Mouse (Mus musculus) testis, postnatal 14 days (tissue): Measurements from ENCODE around the gene Slc47a1.

Source experiments
- DNase-seq: peaks from one replicate; pipeline ENCODE4 v3.0.0; 2021; ENCODE audit warnings: low spot score

Gene Slc47a1

GRCm38 (mm10) chr11:61368668-61369067, 9.5 kb downstream of the Slc47a1 start:
- DNase-seq: no peak

DNA sequence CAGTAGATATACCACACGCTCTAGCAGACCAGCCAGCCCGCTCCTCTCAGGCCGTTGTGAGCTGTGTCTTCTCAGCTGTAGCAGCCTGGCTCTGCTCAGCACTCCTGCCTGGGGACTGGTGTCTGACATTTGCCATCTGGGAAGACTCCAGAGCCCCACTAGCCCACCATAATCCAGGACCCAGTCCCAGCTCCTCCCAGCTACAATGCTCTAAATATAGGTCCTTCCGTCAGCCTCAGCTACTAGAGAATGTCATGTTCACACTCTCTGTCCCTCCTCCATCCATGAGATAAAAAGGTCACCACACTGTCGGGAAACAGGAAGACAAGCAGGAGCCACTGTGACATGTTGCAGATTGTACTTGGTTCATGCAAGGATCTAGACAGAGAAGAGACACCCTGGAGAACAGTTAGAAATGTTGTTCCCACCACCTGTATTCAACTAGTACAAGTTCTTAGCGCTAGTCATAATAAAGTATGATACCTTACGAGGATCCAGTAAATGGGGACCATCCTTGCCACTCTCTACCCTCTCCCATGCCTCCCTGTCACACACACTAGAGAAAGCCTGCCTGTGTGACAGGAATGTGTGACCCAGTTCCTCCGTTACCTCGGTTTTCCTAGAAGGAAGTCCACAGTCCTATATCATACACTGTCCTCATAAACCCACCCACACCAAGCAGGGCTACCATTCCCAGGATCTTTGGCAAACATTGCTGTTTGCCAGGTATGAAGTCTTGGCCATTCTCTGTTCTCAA, 11.4 kb downstream of the Slc47a1 start:
- DNase-seq: no peak

- no peak for DNase-seq
These were observed 12.2 kb downstream of the Slc47a1 start for GRCm38 (mm10) chr11:61365938-61366337.

DNA sequence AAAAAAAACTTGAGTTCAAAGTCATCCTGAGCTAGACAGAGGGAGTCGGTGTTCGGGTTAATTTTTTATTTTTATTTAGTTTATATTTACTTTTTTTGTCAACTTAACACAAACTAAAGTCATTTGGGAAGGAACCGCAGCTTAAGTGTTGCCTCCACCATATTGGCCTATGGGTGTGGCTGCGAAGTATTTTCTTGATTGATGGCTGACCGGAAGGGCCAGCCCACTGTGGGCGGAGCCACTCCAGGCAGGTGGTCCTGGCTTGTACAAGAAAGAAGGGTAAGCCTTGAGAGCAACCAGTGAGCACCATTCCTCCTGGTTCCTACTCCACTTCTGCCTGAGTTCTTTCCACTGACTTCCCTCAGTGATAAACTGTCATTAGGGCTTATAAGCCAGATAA, 14.0 kb downstream of the Slc47a1 start:
- DNase-seq: no peak

DNA sequence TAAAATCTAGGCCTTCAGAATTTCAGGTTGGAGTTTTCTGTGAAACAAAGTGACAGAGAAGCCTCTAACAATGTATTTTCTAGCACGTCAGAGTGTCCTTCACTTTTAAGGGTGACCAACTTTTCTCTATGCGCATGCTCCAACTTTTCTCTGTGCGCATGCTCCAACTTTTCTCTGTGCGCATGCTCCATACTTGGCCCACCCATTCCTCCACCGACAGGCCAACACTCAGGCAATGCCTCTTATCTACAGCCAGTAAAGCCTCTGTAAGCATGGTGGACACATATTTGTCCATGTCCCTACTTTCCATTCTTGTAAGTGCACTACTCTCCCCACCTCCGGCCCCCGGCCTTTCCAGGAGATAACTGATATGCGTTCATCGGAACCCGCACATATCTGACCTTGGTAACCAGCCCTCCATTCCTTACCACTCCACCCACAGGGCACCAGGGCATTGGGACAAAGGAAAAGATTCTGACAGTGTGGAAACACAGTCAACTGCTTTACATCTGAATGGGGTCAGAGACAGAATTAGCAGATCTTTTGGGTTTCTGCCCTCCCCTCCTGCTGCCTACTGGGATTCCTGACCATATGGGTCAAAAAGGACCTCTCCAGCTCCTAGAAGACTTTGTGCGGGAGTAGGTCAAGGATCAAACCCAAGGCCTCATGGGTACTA, 16.5 kb downstream of the Slc47a1 start:
- peak; percentile 65 for DNase-seq

GRCm38 (mm10) chr11:61356600-61356999, 21.5 kb downstream of the Slc47a1 start:
- no peak for DNase-seq

DNA sequence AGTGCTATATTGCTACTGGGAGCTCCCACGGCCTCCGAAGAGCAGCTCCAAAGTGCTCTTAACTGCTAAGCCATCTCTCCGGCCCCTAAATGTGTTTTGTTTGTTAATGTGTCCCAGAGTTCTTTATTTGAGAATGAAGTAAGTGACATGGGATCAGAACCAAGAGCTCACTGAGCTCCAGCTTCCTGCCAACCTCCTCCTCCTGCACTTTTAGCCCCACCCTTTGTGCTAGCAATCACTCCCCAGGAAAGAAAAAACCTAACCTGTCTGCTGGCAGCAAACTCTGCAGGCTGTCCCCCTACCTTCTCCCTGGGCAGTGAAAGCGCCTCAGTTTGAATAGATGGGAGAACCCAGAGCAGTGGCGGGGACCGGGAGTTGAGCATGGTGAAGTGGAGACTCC, 22.0 kb downstream of the Slc47a1 start:
- no peak for DNase-seq

DNA sequence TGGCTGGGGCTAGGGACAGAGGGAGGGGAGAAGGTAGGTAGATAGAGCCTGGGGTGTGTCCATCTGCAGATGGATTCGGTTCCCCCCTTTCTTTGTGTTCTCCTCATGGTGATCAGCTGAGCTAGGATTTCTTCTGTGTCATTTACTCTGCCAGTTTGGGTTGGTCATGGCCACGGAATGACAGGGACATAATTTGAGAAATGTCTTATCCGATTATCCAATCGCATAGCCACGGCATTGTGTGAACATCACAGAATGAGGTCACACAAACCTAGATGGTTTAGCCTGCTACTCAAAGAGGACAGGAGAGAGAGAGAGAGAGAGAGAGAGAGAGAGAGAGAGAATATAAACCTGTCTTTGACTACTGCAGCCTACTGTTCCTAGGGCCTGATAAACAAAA, 22.8 kb downstream of the Slc47a1 start:
- DNase-seq: no peak

DNA sequence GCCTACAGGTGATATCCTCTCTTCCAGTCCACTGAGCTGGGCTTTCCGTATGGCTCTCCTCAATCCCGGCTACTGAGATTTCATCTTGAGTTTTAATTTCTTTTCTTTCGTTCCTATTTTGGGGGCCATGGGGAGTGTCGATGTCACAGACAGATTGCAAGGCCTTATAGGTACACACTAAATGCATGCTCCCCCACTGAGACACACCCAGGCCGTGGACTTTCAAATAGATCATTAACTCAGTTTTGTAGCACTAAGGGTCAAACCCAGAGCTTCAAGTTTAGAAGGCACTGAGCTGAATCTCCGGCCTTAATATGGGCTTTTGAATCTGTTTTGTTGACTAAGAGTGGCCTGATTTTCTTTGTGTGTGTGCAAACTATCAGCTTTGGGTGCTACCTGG, 23.8 kb downstream of the Slc47a1 start:
- DNase-seq: no peak

DNA sequence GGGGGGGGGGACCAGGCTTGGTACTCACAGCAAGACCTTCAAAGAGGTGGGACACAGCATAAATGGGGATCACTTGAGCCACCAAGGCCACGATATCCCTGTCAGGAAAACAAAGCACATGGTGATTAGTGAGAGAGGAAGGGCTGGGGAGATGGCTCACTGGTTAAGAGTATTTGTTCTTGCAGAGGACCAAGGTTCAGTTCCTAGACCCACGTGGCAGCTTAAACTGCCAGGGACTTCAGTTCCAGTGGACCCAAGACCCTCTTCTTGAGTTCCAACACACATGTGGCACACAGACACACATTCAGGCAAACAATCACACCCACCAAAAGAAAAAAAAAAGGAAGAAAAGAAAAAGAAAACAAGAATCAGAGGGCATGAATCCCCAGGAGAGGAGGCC, 25.1 kb downstream of the Slc47a1 start:
- no peak for DNase-seq

GRCm38 (mm10) chr11:61352138-61352651, 25.9 kb downstream of the Slc47a1 start:
- no peak for DNase-seq

DNA sequence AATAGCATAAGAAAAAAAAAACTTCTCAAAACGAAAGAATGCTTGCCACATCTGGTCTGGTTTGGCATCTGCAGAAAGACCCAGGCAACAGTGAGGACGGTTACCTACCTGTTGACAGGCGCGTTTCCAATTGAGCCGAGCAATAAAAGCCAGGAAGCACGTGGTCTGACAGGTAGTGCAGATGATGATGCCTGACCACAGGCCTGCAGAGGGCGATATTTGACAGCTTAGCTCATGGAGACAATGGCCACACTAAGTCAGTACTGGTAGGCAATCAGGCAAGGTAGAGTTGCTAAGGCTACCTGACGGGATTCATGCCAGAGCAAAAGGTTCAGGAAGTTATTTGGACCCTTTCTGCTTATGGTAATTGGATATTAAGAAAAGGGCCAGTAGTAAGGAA, 28.8 kb downstream of the Slc47a1 start:
- DNase-seq: peak; percentile 42

DNA sequence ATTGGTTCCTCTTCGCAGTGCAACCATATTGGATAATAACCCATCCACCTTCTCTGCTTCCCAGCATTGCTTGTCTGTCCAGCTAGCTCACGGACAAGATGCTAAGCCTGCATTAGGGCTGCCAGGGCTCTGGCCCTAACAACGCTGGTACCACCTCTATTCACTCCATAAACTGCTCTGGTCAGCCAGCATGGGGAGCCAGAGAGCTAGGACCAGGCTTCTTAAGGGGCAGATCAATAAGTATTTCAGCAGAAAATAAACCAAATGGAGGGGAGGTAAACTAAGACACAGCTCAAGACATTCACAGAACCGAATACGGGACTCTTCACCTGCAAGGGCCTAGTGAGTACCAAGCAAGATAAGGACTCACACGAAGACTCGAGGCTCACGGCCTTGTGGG, 32.0 kb downstream of the Slc47a1 start:
- no peak for DNase-seq

DNA sequence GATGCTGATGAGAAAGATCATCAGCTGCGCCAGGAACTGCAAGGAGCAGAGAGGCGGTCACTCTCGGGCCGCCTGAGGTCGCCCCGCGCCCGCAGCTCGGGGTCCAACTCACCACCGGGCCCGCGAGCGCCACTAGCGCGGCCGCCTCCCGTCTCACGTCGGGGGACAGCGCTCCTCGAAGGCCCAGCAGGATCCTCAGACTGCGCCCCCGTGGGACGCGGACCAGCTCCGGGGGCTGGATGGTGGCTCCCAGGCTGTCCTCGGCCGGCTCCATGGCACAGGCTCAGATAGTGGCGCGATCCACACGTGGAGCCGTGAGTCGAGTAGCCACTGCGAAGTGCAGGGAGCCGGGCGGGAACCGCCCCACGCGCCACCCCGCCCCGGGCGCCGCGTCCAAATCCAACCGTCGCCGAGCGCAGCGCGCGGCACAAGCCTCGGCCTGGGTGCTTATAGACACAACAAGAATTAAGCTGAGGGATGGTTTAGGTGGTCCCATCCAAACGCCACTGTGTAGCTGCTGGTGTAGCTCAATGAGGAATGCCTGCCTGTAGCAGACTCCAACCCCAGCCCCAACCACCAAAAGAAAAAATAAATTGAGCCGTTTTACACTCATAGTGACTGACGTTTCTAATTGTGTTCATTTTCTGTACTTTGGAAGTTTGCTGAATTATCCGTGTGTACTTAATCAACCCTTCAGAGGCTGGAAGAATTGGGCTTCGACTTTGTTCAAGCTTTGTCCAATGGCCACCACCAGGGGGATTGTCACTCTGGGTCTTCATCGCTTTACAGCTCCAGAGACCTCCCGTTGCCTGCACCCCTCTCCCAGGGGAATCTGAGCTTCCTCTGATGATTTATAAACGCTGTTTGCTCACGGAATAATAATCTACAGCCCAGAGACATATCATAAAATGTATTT, 35.4 kb downstream of the Slc47a1 start, which contains the start of gene Slc47a2:
Slc47a2 (minus strand) TSS at position 356 of the 916 bp plus-strand sequence.
- peak; percentile 48 for DNase-seq

DNA sequence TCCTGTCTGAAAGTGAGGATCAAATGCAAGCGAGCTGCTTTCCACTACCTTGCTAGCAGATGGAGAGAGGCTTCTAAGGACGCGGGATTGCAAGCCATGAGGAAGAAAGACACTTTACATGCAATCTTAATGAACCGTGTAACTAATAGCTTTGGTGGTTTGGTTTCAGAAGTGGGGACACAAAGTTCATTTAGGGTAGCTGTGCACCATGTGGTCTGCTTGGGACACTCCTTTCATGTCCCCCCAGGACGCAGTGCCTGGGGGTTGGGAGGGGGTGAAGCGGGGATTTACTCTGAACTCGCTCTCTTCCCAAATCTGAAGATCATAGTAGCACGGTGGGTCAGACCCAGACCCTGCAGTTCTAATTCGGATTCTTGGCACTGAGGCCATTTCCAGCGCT, 36.2 kb downstream of the Slc47a1 start:
- no peak for DNase-seq

DNA sequence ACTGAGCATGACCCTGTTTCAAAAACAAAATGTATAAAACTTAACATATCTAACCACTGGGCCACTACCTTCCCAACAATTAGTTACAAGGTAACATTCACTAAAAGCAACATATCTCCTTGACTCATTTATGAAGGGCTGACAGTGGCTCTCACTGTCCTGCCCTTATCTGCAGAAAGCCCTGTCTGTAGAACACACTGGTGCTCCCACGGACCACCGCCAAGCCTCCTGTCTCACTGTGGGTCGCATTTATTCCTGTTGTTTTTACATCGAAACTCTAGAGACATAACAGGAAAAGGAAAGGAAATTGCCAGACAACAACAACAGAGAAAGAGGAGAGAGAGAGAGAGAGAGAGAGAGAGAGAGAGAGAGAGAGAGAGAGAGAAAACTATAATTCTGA, 36.9 kb downstream of the Slc47a1 start:
- DNase-seq: peak; percentile 66

- DNase-seq: no peak
These were observed 37.8 kb downstream of the Slc47a1 start for GRCm38 (mm10) chr11:61340374-61340773.

DNA sequence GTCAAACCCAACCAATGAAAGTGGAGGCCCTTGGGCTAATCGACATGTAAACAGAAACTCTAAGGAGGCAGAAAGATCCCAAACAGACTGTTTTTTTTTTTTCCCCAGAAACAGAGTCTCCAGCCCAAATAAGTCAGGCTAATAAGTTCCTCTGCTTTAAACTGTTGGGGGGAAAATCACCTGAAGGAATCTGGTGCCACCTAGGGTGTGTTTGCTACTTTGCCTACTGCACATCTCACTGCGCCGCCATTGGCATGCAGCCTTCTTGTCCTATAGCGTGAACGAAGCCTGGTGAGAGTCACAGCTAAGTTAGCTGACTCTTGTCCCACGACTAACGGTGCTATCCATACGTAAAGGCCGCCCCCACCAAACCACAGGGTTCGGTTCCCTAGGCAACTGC, 40.6 kb downstream of the Slc47a1 start:
- no peak for DNase-seq

DNA sequence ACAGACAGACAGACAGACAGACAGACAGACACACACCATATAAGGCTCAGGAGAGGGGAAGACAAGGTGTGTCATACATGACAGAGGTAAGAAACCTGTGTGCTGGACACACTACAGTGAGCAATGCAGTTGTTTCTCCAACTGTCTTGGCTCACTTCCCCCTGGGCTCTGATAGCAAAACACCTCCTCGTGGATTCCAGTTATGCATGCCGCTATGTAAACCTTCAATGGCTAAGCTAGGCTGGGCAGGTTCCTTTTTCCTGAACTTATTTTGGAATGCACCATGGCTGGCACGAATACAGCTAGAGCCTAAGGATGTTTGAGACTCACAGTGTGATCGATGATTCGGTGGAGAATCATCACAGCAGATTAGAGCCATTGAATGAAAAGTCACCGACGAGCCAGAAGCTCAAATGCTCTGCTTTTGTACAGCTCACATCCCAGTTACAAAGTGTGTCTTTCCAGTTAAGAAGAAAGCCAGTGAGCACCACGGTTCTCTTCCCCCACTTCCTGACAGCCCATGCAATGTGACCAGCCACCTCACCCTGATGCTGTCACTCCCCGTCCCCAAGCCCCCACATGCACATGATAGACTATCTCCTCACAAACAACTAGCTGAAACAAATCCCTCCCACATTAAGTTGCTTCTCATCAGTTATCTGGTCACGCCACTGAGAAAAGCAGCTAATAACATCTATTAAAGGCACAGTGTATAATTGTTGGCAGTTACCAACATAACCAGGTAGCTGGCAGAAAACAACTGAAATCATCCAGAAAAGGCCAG, 57.0 kb downstream of the Slc47a1 start:
- peak; percentile 41 for DNase-seq

DNA sequence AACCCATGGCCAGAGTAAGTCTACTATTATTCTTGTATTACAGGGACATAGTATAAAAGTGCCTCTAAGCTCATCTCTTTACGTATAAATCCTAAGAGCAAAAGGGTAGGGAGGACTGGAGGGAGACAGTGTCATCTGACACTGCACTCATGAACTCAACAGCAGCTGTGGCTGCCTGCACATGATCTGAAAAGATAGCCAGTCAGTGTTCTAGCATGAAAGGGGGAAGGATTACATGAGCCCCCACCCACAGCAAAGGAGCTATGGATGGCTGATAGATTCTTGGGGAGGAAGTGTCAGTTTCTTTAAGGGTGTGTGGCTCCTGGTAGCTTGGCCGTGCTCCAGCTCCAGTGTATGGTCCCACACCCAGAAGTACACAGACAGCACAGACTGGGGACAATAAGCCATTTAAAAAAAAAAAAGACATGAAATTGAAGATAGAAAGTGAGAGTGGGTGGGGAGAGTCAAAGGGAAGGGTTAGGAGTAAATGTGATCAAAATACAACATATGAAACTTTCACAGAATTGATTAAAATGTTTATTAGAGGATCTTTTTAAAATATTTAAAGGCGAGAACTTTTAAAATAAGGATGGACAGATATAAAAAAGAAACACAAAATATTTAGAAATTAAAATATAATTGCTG, 58.1 kb downstream of the Slc47a1 start:
- no peak for DNase-seq
